Mouse (Mus musculus) ES-E14 (cell line): ENCODE measurements around the gene Cdk5. TPM values are rescaled to one million over a fixed set of nuclear protein-coding genes. Genes with fewer than 3 reads are reported as not detected.

Experiments used
- DNase-seq: peaks from one replicate; pipeline ENCODE4 v3.0.0-alpha.2; 2013; ENCODE audit warnings: low read depth, low spot score
- H3K27ac ChIP-seq: 2 replicates; pipeline ENCODE4 v1.5.1; 2012; ENCODE audit warnings: low read depth, mild to moderate bottlenecking, low read length, moderate library complexity, mixed read lengths; ENCODE audit not compliant: poor library complexity, insufficient read depth, severe bottlenecking
- H3K36me3 ChIP-seq: 2 replicates; pipeline ENCODE4 v1.6.1; 2012; ENCODE audit warnings: mild to moderate bottlenecking, low read length, moderate library complexity, mixed read lengths; ENCODE audit not compliant: control insufficient read depth, poor library complexity, insufficient read depth, severe bottlenecking
- H3K4me1 ChIP-seq, 2 experiments: fragments of 150-350 bp in 1 of 2; sonication (generic) in 1 of 2; 2 replicates each; pipeline ENCODE4 v1.6.1; 2012; ENCODE audit warnings: low read length in 2 of 2, mild to moderate bottlenecking in 1 of 2, mixed read lengths in 1 of 2; ENCODE audit not compliant: control insufficient read depth in 2 of 2, insufficient read depth in 2 of 2, poor library complexity in 1 of 2
- H3K4me3 ChIP-seq, 2 experiments: fragments of 150-350 bp in 1 of 2; sonication (generic) in 1 of 2; 2 replicates each; pipeline ENCODE4 v1.5.1; 2012; ENCODE audit warnings: low read length in 2 of 2, low read depth in 1 of 2, mild to moderate bottlenecking in 1 of 2, mixed read lengths in 1 of 2; ENCODE audit not compliant: insufficient read depth in 1 of 2, poor library complexity in 1 of 2, severe bottlenecking in 1 of 2
- H3K9ac ChIP-seq: 2 replicates; pipeline ENCODE4 v1.6.1; 2012; ENCODE audit warnings: low read depth, mild to moderate bottlenecking, low read length, mixed read lengths; ENCODE audit not compliant: poor library complexity, insufficient read depth, severe bottlenecking
- H3K9me3 ChIP-seq: fragments of 150-350 bp; sonication (generic); 2 replicates; pipeline ENCODE4 v1.6.1; 2012; ENCODE audit warnings: low read depth, mild to moderate bottlenecking, low read length; ENCODE audit not compliant: control insufficient read depth, insufficient read depth
- CHD2 ChIP-seq: IDR thresholded peaks from 2 replicates; pipeline ENCODE4 v1.6.1; 2014; ENCODE audit warnings: mild to moderate bottlenecking, low read depth, low read length, inconsistent platforms
- HCFC1 ChIP-seq: IDR thresholded peaks from 2 replicates; pipeline ENCODE4 v1.6.1; 2012; ENCODE audit warnings: low read length, inconsistent platforms, borderline replicate concordance; ENCODE audit not compliant: insufficient read depth
- MAFK ChIP-seq: IDR thresholded peaks from 2 replicates; pipeline ENCODE4 v1.6.1; 2014; ENCODE audit warnings: mild to moderate bottlenecking, low read depth, low read length, inconsistent platforms; ENCODE audit not compliant: insufficient read depth
- ZC3H11A ChIP-seq: IDR thresholded peaks from 2 replicates; pipeline ENCODE4 v1.6.1; 2012; ENCODE audit warnings: low read depth, mild to moderate bottlenecking, inconsistent platforms, low read length, borderline replicate concordance
- ZNF384 ChIP-seq: IDR thresholded peaks from 2 replicates; pipeline ENCODE4 v1.6.1; 2012; ENCODE audit warnings: low read depth, low read length, inconsistent platforms
- in situ Hi-C, 2 experiments: fragments of 600-800 bp; cut with MboI; formaldehyde crosslinking; loops; one replicate each; pipeline ENCODE4 v1.15.1; 2025; ENCODE audit warnings: low sequenced_read_pairs in 2 of 2, inconsistent platforms in 1 of 2; ENCODE audit not compliant: unreplicated experiment in 2 of 2
- total RNA-seq: library from RNA; depleted of rRNA; stranded (reverse); fragments of 300-350 nt; gene quantifications from 2 replicates; pipeline ENCODE4 v1.2.3, GENCODE M21; 2012

The Cdk5 gene
- total RNA-seq, 1 experiment: 17.8 TPM

DNA sequence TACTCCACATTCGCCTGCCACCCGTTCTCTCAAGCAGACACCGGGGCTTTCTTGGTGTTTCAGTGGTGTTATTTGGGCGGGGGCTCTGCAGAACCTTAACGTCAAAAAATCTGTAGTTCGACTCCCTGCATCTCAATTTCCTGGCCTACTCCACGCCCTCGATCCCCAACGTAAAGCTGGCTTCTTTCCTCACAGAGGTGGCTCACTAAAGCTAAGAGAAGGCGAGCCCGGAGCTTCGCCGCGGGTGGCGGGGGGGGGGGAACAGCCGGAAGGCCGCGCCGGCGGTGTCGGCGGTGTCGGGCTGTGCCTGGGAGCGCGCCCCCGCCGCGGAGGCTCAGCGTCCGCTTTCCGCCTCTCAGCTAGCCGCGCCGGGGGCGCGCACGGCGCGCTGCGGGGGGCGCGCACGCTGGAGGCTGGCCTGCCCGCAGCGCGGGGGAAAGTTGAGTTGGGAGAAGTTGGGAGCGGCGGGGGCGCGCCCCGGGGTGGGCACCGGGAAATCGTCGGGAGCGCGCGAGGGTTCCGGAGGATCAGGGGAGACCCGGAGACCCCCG, 1.6 kb upstream of the Cdk5 start:
- TF ChIP-seq MAFK: no peak
- TF ChIP-seq HCFC1: peak; percentile 58; the same call in 1 of the 2 replicates
- TF ChIP-seq ZC3H11A: no peak
- Histone ChIP-seq H3K27ac (no peak overlapping the region), H3K9me3 (no peaks in the 10 kb centered on the region), H3K4me1 (peaks cover 4 to 27% of the 10 kb centered on the region in 2 experiments; a peak in 2 of 4 replicates), H3K4me3 (peak overlapping the region; percentile 70 to 76), H3K36me3 (peaks cover under 1% of the 10 kb centered on the region; the same call in 1 of the 2 replicates), H3K9ac (peak overlapping the region; percentile 68)
- DNase-seq: no peak
- in situ Hi-C loops: no loop called here

DNA sequence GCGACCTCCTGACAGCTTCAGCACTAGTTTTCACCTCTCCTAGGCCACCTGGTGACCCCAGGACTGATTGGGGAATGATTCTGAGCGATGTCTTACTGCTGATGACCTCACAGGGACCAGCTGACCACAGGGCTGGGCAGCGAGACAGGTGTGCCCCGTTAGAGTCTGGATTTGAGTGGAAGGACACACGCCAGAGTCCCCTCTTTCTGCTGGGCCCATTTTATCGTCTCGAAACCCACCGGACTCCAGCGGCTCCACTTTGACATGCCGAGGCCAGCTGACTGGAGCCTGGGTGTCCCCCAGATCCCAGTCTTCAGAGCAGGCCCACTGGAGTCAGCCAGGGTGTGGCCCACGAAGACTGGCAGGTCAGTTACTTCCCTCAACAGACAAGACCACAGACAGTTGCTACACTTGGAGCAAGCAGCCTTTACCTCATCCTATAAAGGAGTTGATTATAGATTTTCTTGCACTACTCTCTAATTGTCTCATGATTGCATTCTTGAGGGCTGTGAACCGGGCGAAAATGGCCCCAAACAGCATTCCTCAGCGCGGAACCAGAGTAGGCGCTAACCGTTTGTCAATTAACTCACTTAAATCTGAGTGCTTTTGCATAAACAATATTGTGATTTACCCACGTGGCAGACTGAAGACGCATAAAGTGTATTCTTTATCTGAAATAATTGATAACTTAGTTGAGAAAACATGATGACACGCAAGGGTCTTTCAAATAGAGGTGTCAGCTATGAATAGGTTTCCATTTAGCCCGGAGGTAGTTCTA, 863 bp upstream of the Cdk5 start:
- Histone ChIP-seq H3K4me3 (peak overlapping the region; percentile 62 to 67), H3K9ac (peak overlapping the region; percentile 69), H3K9me3 (no peaks in the 10 kb centered on the region), H3K27ac (peak overlapping the region; percentile 41; the same call in 1 of the 2 replicates), H3K36me3 (peaks cover 4% of the 10 kb centered on the region; the same call in 1 of the 2 replicates), H3K4me1 (peaks cover 4 to 27% of the 10 kb centered on the region in 2 experiments; a peak in 2 of 4 replicates)
- in situ Hi-C loops: no loop called here
- no peak for DNase-seq
- no peak for TF ChIP-seq ZNF384
- no peak for TF ChIP-seq HCFC1
- TF ChIP-seq ZC3H11A: no peak
- no peak for TF ChIP-seq MAFK
- TF ChIP-seq CHD2: no peak

GRCm38 (mm10) chr5:24420381-24420780, 2.9 kb downstream of the Cdk5 start:
- Histone ChIP-seq H3K9ac (no peak overlapping the region), H3K9me3 (no peaks in the 10 kb centered on the region), H3K4me3 (no peak overlapping the region), H3K27ac (no peak overlapping the region), H3K36me3 (peaks cover 6% of the 10 kb centered on the region; the same call in 1 of the 2 replicates), H3K4me1 (peaks cover 0 to 4% of the 10 kb centered on the region in 2 experiments; a peak in 1 of 4 replicates)
- TF ChIP-seq CHD2 (no peak), HCFC1 (no peak), ZC3H11A (no peak)
- in situ Hi-C loops: no loop called here
- no peak for DNase-seq

DNA sequence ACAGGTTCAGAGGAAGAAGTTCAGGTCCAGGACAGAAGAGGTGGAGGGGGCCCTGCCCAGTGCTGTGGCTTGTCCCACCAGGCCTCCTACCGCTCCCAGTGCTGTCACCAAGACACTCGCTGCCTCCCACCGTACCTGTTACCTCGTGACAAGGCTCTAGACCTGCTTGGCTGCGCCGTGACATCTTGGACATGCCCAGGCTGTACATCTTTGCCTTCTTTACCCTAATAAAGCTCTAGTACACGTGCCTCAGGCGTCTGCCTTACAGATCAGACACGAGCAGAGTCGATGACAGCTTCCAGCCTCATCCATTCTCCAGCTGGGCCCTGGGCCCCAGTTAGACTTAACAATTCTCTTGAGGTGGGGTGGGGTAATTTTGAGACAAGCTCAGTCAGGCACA, 5.7 kb downstream of the Cdk5 start:
- peaks cover 6% of the 10 kb centered on the region; the same call in 1 of the 2 replicates for H3K36me3 ChIP-seq
- in situ Hi-C loops: loop anchor here in 1 of 2 experiments (5.0 kb wide), 1 partner anchor 35 kb away; the partner anchor contains the start of gene Agap3
- no peak for DNase-seq
- TF ChIP-seq ZNF384: no peak
- no peak for TF ChIP-seq HCFC1
- TF ChIP-seq MAFK: no peak
- TF ChIP-seq ZC3H11A: no peak
- no peak overlapping the region for H3K4me3 ChIP-seq
- H3K9me3 ChIP-seq: no peaks in the 10 kb centered on the region
- H3K9ac ChIP-seq: no peak overlapping the region
- no peak overlapping the region for H3K27ac ChIP-seq
- no peaks in the 10 kb centered on the region; a peak in 1 of 4 replicates for H3K4me1 ChIP-seq
